Mouse (Mus musculus) cerebellum, adult 18-20 months (tissue): ENCODE measurements at regions not wholly inside any gene's neighbourhood (a gene's known extent, or its start where the extent isn't known, plus 50 kb on each side); places are given as distances from the start of the nearest gene placed in this dataset.

Source experiments
- DNase-seq, 2 experiments: peaks; one replicate each; pipeline ENCODE4 v3.0.0; 2021

DNA sequence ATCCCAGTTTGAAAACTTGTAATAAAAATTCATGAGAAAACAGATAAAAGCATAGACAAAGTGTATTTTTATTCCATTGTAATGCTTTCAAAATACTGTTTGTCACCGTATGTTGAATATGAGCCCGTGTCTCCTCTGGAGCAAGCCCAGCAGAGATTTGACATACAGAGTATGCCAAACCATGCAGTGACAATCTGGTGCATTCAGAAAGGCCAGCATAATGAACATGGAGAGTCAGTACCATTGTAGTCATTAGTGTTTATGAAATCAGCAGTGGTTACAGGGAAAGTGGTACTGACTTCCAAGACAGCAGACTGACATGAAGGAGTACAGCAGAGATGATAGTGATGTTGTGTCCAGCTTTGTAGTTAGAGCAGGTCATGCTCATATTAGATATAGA is 1034.9 kb downstream of the Gm597 start:
- peak; percentile 65 to 78 for DNase-seq
